Mouse (Mus musculus) ES-Bruce4 (cell line): ENCODE data around the gene Foxp1. TPM values are rescaled to one million over a fixed set of nuclear protein-coding genes. Genes with fewer than 3 reads are reported as not detected.

Experiments used
- H3K27ac ChIP-seq: 2 replicates; pipeline ENCODE4 v1.5.1; 2012; ENCODE audit warnings: low read length, inconsistent platforms; ENCODE audit not compliant: insufficient read depth
- H3K27me3 ChIP-seq: 2 replicates; pipeline ENCODE4 v1.6.1; 2012; ENCODE audit warnings: mild to moderate bottlenecking, low read length, inconsistent platforms; ENCODE audit not compliant: control insufficient read depth, poor library complexity, insufficient read depth, severe bottlenecking
- H3K36me3 ChIP-seq: 2 replicates; pipeline ENCODE4 v1.6.1; 2012; ENCODE audit warnings: inconsistent platforms, mild to moderate bottlenecking, low read length, moderate library complexity; ENCODE audit not compliant: control insufficient read depth, poor library complexity, insufficient read depth, severe bottlenecking
- H3K4me1 ChIP-seq: one replicate; pipeline ENCODE4 v1.8.1; 2011; ENCODE audit warnings: low read length; ENCODE audit not compliant: control insufficient read depth, insufficient read depth
- H3K4me3 ChIP-seq: 2 replicates; pipeline ENCODE4 v1.5.1; 2011; ENCODE audit warnings: low read depth, mild to moderate bottlenecking, low read length
- H3K9ac ChIP-seq: 2 replicates; pipeline ENCODE4 v1.6.1; 2012; ENCODE audit warnings: low read depth, mild to moderate bottlenecking, inconsistent platforms; ENCODE audit not compliant: poor library complexity, severe bottlenecking
- H3K9me3 ChIP-seq: replicated peaks from 2 replicates; pipeline ENCODE4 v1.6.1; 2012; ENCODE audit warnings: mild to moderate bottlenecking, low read length, inconsistent platforms; ENCODE audit not compliant: control insufficient read depth, poor library complexity, insufficient read depth, severe bottlenecking
- CTCF ChIP-seq: IDR thresholded peaks from one replicate; pipeline ENCODE4 v1.8.1; 2011; ENCODE audit warnings: low read depth, low read length
- EP300 ChIP-seq: IDR thresholded peaks from 2 replicates; pipeline ENCODE4 v1.6.1; 2011; ENCODE audit warnings: low read depth, low read length; ENCODE audit not compliant: insufficient read depth
- POLR2A ChIP-seq: IDR thresholded peaks from one replicate; pipeline ENCODE4 v1.8.1; 2011; ENCODE audit warnings: low read length; ENCODE audit not compliant: insufficient read depth
- polyA plus RNA-seq: library from polyadenylated mRNA; stranded (reverse); fragments of >200 nt; gene quantifications from 2 replicates; pipeline ENCODE4 v1.2.4, GENCODE M21; 2011; ENCODE audit warnings: low read depth; ENCODE audit not compliant: missing spikeins, insufficient read depth, insufficient read length

Foxp1 gene
- polyA plus RNA-seq, 1 experiment: 33.5 TPM

DNA sequence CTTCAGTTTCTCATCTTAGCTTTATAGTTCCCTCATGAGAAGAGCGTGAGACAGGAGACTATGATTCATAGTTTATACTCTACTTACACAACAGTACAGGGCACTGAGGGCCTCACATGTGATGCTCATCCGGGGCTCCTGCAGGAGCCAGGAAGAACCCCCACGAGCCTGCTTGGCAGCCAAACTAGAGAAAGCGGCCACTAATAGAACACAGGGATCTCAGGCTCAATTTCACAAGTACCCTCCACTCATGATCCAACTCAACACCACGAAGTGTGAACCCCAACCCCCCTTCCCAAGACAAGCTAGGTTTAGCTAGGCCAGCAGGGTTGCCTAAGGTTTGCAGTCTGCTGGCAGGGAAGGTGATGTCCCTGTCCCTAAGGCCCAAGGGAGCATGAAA lies 79.1 kb downstream of the Foxp1 start:
- H3K9ac ChIP-seq: no peak overlapping the region
- no peak overlapping the region for H3K27ac ChIP-seq
- TF ChIP-seq CTCF: no peak
- no peak for TF ChIP-seq EP300
- TF ChIP-seq POLR2A: no peak
- no peaks in the 10 kb centered on the region for H3K36me3 ChIP-seq
- no peaks in the 10 kb centered on the region for H3K9me3 ChIP-seq
- no peaks in the 10 kb centered on the region for H3K27me3 ChIP-seq
- no peak overlapping the region for H3K4me3 ChIP-seq
- H3K4me1 ChIP-seq: no peaks in the 10 kb centered on the region

DNA sequence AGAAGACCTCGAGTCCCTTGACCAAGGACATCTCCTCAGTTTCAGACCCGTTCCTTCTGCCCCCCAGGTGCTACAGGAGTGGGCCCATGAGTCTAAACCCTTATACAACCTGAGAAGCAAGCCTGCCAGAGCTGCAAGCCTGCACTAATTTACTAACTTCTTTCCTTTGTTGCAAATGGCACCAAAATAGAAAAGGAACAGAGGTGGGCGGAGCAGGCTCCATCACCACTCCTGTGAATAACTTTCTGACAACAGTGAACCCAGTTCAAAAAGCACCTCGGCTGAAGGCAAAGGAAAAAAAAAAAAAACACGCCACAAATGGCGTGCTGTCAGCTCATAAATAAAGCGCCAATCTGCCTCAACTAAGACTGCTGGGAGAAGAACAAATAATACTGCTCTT lies 81.4 kb downstream of the Foxp1 start:
- no peak overlapping the region for H3K27ac ChIP-seq
- no peak for TF ChIP-seq EP300
- TF ChIP-seq POLR2A: no peak
- TF ChIP-seq CTCF: no peak
- H3K4me1 ChIP-seq: no peaks in the 10 kb centered on the region
- H3K4me3 ChIP-seq: no peak overlapping the region
- no peak overlapping the region for H3K9ac ChIP-seq
- no peaks in the 10 kb centered on the region for H3K27me3 ChIP-seq
- H3K36me3 ChIP-seq: no peaks in the 10 kb centered on the region
- H3K9me3 ChIP-seq: no peaks in the 10 kb centered on the region

DNA sequence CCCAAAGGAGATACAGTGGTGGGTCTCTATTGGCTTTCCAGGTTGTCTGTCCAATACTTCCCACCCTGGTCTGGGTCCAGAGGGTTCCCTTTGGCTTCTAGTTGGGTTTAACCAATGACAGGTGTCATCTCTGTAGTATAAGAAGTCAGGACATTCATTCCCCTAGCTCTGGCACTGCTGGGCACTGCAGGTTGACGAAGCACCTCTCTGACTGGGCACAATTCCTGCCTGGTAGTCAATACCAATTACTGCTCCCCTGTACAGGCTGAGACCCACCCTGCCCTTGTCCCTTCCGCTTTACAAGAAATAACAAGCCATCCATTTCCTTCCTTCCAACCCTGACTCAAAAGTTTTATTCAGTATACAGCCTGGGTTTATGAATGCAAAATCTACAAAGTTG lies 81.9 kb downstream of the Foxp1 start:
- Histone ChIP-seq H3K4me3 (no peak overlapping the region), H3K9ac (no peak overlapping the region), H3K27me3 (no peaks in the 10 kb centered on the region), H3K27ac (no peak overlapping the region), H3K36me3 (no peaks in the 10 kb centered on the region), H3K9me3 (no peaks in the 10 kb centered on the region), H3K4me1 (no peaks in the 10 kb centered on the region)
- TF ChIP-seq EP300 (no peak), CTCF (no peak), POLR2A (no peak)

DNA sequence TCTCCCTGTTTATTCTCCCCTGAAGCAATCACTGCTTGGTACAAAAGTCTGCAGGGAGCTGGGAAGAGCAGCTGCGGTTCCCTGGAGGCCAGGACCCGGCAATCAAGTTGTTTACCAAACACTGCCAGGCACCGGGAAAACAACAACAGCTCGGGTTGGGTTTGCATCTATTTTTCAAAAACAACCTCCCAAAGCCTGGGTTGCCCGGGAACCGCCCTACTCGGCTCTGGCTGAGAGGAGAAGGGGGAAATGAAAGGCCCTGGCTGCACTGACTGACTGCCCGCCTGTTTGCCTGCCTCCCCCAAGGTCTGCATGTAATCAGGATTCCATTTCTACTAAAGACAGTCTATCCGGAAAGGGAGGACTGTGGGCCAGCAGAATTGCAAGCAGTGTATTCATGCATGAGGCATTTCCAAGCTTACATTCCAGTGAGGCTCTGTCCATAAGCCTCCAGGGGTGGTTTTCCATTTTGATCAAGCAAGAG lies 82.6 kb downstream of the Foxp1 start:
- no peaks in the 10 kb centered on the region for H3K27me3 ChIP-seq
- H3K27ac ChIP-seq: no peak overlapping the region
- no peak overlapping the region for H3K4me3 ChIP-seq
- no peaks in the 10 kb centered on the region for H3K36me3 ChIP-seq
- no peak overlapping the region for H3K9ac ChIP-seq
- TF ChIP-seq POLR2A (no peak), EP300 (no peak), CTCF (no peak)
- H3K9me3 ChIP-seq: no peaks in the 10 kb centered on the region; the same call in 1 of the 2 replicates
- no peaks in the 10 kb centered on the region for H3K4me1 ChIP-seq

DNA sequence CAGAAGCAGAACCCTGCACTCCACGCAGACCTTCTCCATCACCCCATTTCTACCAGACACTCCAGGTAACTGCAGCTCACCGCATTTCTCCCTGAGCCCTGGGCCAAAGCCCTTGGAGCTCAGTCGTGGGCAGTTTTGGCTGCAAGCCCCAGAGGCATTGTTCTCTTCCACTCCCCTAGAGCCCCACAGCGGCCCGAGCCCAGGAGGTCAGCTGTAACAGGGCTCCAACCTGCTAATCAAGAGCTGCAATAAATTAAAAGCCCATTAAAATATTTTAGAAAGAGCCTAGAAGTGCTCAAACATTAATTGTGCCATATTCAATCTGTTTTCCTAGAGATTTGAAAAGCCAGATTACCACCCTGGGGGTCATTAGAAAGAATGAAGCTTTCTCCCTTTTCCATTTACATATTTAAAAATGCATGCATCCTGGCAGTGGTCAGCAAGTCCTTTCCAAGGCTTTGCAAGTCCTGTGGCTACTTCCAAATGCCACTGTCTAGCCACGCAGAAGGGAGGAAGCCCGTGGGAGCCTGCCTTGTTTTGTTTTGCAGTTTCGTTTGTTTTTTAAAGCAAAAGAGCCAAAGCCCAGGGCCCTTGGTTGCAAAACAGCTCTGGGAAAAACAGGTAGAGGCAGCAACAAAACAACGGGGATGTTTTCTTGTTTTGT lies 83.2 kb downstream of the Foxp1 start:
- H3K4me1 ChIP-seq: no peaks in the 10 kb centered on the region
- no peaks in the 10 kb centered on the region for H3K27me3 ChIP-seq
- no peak overlapping the region for H3K27ac ChIP-seq
- H3K4me3 ChIP-seq: no peak overlapping the region
- no peak overlapping the region for H3K9ac ChIP-seq
- H3K36me3 ChIP-seq: no peaks in the 10 kb centered on the region
- H3K9me3 ChIP-seq: no peaks in the 10 kb centered on the region; the same call in 1 of the 2 replicates
- TF ChIP-seq POLR2A (no peak), EP300 (no peak), CTCF (no peak)

DNA sequence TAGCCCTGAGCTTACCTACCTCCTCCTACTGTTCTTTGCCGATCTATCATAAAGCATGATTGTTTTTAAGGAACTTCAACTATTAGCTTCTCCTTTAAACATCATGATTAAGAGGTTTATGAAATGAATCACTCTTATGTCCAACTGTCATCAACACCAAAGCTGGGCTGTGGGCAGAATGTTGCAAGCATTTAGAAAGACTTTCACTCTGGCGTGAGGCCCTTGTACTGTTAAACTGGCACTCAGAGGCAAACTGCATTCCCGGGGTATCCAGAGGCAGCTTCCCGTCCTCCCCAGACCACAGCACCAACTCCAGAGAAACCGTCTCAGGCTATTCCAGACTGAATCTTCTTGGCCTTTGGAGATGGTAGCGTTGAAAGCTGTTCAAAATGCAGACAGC lies 86.2 kb downstream of the Foxp1 start:
- no peaks in the 10 kb centered on the region; the same call in 1 of the 2 replicates for H3K9me3 ChIP-seq
- no peaks in the 10 kb centered on the region for H3K4me1 ChIP-seq
- no peaks in the 10 kb centered on the region for H3K36me3 ChIP-seq
- no peak overlapping the region for H3K9ac ChIP-seq
- no peak for TF ChIP-seq EP300
- no peak for TF ChIP-seq POLR2A
- no peak for TF ChIP-seq CTCF
- H3K4me3 ChIP-seq: no peak overlapping the region
- H3K27ac ChIP-seq: no peak overlapping the region
- no peaks in the 10 kb centered on the region for H3K27me3 ChIP-seq
